Mouse (Mus musculus) fat pad, adult 2 months (tissue): ENCODE results near the gene Trpm3.
"Not testable (repeated sequence)": the region's sequence is repeated elsewhere in the genome, so short reads cannot be mapped to it uniquely, and the experiment has no call there.

ENCODE experiments used
- DNase-seq: peaks from one replicate; pipeline ENCODE4 v3.0.0-alpha.2; 2011; ENCODE audit warnings: low read depth, low spot score; ENCODE audit errors: extremely low read depth

Gene Trpm3

GRCm38 (mm10) chr19:22841081-22842040 is 702.5 kb downstream of the Trpm3 start:
- no peak for DNase-seq

- DNase-seq, result no peak
These were observed 703.9 kb downstream of the Trpm3 start for GRCm38 (mm10) chr19:22842697-22843096.

GRCm38 (mm10) chr19:22847696-22848095 is 708.9 kb downstream of the Trpm3 start:
- DNase-seq, result no peak

GRCm38 (mm10) chr19:22848251-22848650 is 709.4 kb downstream of the Trpm3 start:
- no peak for DNase-seq

GRCm38 (mm10) chr19:22848783-22849576 is 710.1 kb downstream of the Trpm3 start:
- no peak for DNase-seq

- DNase-seq, result not testable (repeated sequence)
These were observed 712.6 kb downstream of the Trpm3 start for GRCm38 (mm10) chr19:22851423-22851822.

- no peak for DNase-seq
These were observed 720.8 kb downstream of the Trpm3 start for GRCm38 (mm10) chr19:22859644-22860043.

- DNase-seq, result no peak
These were observed 728.6 kb downstream of the Trpm3 start for GRCm38 (mm10) chr19:22867456-22867855.

GRCm38 (mm10) chr19:22869853-22870252 is 731.0 kb downstream of the Trpm3 start:
- DNase-seq, result no peak

GRCm38 (mm10) chr19:22872456-22872855 is 733.6 kb downstream of the Trpm3 start:
- DNase-seq, result no peak

GRCm38 (mm10) chr19:22880199-22880598 is 741.4 kb downstream of the Trpm3 start:
- DNase-seq, result no peak

GRCm38 (mm10) chr19:22882670-22883111 is 743.8 kb downstream of the Trpm3 start:
- DNase-seq, result no peak

- DNase-seq, result no peak
These were observed 744.3 kb downstream of the Trpm3 start for GRCm38 (mm10) chr19:22883154-22883553.

GRCm38 (mm10) chr19:22883744-22884317 is 745.0 kb downstream of the Trpm3 start:
- DNase-seq, result no peak

- no peak for DNase-seq
These were observed 745.5 kb downstream of the Trpm3 start for GRCm38 (mm10) chr19:22884357-22884756.

- no peak for DNase-seq
These were observed 746.2 kb downstream of the Trpm3 start for GRCm38 (mm10) chr19:22885051-22885450.

- DNase-seq, result no peak
These were observed 763.0 kb downstream of the Trpm3 start for GRCm38 (mm10) chr19:22901892-22902291.

- no peak for DNase-seq
These were observed 763.5 kb downstream of the Trpm3 start for GRCm38 (mm10) chr19:22902386-22902785.

- DNase-seq, result no peak
These were observed 766.2 kb downstream of the Trpm3 start for GRCm38 (mm10) chr19:22905066-22905482.

GRCm38 (mm10) chr19:22910686-22911085 is 771.8 kb downstream of the Trpm3 start:
- no peak for DNase-seq

- no peak for DNase-seq
These were observed 774.1 kb downstream of the Trpm3 start for GRCm38 (mm10) chr19:22912971-22913370.
